Mouse (Mus musculus) left cerebral cortex, postnatal 25 days (tissue): Measurements from ENCODE around the gene Gm9844. TPM values are rescaled to one million over a fixed set of nuclear protein-coding genes. Genes with fewer than 3 reads are reported as not detected.

Source experiments
- DNase-seq, 2 experiments: peaks; one replicate each; pipeline ENCODE4 v3.0.0; 2022; ENCODE audit warnings: low spot score in 2 of 2, mixed read lengths in 1 of 2
- intact Hi-C: fragments of 180-260 bp; cut with DNase I; formaldehyde crosslinking; loops from one replicate; pipeline ENCODE4 v1.15.1; 2025
- total RNA-seq, 2 experiments: library from RNA; stranded (reverse); gene quantifications; 2 replicates each; pipeline ENCODE4 v1.2.3; 2021

The Gm9844 gene
- total RNA-seq, 2 experiments from 2014 or later: 1.7 to 2.1 TPM

DNA sequence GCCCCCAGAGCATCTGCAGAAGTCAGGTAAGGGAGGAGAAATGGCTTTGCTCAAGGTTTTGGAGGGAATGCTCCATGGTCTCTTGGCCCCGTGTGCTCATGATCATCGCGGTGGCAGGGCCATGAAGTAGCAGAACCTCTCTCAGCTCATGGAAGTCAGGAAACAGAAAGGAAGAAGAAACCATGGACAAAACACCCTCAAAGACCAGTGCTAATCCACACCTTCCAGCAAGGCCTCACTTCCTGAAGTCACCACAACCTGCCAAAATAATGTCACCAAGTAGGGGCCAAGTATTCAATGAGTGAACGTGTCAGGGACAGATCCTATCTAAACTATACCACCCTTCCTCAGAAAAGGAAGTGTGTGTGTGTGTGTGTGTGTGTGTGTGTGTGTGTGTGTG is 840 bp downstream of the Gm9844 start:
- no peak for DNase-seq
- intact Hi-C loops: no loop called here

DNA sequence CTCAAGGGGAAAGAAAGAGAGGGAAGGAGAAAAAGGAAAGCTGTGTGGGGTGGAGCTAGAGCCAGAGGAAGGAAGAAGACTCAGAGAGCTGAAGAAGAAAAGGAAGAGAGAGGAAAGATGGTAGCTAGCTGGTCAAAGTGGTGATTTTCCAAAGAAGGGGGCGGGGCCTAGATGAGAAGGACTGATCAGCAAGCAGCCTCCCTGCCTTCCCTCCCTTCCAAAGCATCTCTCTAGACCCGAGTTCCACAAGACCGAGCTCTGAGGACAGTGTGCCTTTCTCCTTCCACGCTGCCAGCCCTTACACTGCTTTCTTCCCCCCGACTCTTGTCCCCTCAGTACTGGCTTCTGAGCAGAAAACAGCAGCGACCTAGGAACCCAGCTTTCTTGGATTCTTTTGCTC is 2.1 kb downstream of the Gm9844 start:
- no peak for DNase-seq
- intact Hi-C loops: no loop called here

GRCm38 (mm10) chr7:24869080-24869479 is 7.1 kb downstream of the Gm9844 start:
- intact Hi-C loops: no loop called here

DNA sequence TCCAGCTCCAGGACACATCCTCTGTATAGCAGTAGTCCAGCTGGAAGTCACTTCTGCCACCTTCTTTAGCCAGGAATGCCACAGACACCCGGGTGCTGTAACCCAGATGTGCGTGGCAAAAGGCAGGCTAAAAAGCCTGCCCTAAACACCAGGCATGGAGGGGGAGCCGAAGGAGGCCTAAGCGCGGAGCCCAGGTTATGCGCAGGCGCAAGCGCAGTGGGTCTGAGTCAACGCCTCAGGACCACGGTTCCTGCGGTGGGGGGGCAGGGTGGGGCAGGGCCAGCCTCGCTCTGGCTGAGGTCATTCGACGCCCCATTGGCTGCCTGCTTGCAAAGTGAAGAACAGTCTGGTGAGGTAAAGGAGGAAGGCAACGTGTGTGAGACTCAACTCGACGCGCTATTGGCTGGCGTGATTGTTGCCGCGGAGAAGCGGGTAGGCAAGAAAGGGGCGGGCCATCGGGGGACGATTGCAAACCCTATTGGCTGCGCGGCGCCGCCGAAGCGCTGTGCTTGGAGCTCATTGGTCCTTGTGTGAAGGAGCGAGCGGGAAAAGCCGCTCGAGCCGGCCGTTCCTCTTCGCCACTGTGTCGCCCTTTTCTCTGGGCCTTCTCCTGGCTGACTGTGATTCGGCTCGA is 7.6 kb downstream of the Gm9844 start, which contains the start of the genes Lypd4 and Dmrtc2:
Gene Lypd4, minus strand, starts transcription at position 410 of the 634 bp plus-strand sequence.
Gene Dmrtc2, plus strand, starts transcription at position 526 of the 634 bp plus-strand sequence.
- intact Hi-C loops: no loop called here

More at GRCm38 (mm10) chr7:24869080-24869479, 7.1 kb downstream of the Gm9844 start:
- DNase-seq: no peak

GRCm38 (mm10) chr7:24877588-24877987 is 15.6 kb downstream of the Gm9844 start:
- intact Hi-C loops: no loop called here
- DNase-seq: no peak

More for the DNA sequence above, 7.6 kb downstream of the Gm9844 start, which contains the start of the genes Lypd4 and Dmrtc2:
- DNase-seq: no peak

DNA sequence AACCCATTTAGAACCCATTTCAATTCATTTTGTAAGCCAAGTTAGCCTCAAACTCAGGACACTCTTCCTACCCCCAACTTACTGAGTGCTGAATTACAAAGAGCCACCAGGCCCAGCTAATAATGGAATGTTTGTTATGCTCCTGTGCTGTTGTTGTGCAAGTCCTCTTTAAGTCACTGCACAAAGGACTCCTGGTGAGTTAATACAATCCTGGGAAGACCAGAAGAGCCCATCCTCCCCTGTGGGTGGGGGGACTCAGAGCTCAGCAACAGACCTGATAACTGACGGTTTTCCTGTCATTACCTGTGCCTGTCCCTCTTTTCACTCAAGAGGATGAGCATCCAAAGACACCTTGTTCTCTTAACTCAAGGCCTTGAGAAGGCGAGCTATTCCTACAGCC is 17.6 kb downstream of the Gm9844 start:
- no peak for DNase-seq
- intact Hi-C loops: no loop called here

GRCm38 (mm10) chr7:24882416-24883199 is 20.6 kb downstream of the Gm9844 start:
- DNase-seq: no peak
- intact Hi-C loops: loop anchor here (2.0 kb wide), 1 partner anchor 66 kb away; no protein-coding TSS in a partner anchor

DNA sequence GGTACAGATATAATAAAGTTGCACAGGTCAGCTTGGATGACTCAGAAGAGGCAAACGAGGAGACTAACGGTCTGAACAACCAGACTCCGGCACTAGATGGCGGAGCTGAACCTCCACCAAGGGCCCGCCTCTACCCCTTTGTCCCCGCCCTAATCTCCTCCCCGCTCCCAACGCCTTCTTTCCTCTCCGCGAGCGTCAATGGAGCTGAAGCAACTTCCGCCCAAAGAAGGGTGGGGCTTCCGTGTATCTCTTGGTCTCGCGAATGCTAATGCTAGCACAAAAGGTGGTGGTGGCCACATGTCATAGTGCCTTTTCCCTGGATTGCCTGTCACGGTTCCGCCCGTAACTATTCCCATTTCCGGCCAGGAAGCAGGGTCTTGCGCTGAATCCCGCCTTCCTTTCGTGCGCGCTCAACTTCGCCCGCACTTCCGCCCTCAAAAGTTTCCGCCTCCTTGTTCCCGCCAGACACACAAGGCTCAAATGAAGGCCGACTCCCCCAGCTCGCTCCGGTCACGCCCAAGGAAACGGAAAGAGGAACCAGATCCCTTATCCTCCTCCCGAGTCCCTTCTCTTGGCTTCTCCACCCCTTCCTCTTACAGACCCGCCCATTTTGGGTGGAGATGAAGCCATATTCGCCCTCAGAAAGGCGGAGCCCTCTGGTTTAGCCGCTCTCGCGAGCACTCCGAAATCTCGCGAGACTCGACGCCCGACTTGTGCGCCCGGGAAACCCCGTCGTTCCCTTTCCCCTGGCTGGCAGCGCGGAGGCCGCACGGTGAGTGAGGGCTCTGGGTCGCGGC is 22.1 kb downstream of the Gm9844 start, which contains the start of gene Rps19:
Gene Rps19, plus strand, starts transcription at position 476 of the 797 bp plus-strand sequence.
- intact Hi-C loops: loop anchor here (2.0 kb wide), 1 partner anchor 67 kb away; no protein-coding TSS in a partner anchor
- DNase-seq: peak; percentile 95 to 99

- DNase-seq: peak in 1 of 2 experiments; percentile 16
- intact Hi-C loops: no loop called here
These were observed 22.8 kb downstream of the Gm9844 start for GRCm38 (mm10) chr7:24884693-24885291.

- intact Hi-C loops: no loop called here
These were observed 23.7 kb downstream of the Gm9844 start for GRCm38 (mm10) chr7:24885468-24886307.

DNA sequence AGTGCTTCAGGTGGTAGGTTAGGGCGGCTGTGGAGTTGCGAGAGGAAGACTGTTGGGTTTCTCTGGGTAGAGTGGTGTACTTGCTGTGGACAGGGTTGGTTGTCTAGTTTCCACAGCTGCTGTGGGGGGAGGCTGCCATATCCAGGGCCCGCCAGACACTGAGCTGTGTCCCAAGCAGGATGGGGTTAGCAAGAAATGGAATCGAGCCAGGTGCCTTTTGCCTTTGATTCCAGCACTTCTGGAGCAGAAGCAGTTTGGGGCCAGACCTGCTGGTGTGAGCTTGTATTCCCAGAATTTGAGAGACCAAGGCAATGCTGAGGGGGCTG is 24.3 kb downstream of the Gm9844 start:
- intact Hi-C loops: no loop called here

More at GRCm38 (mm10) chr7:24885468-24886307, 23.7 kb downstream of the Gm9844 start:
- DNase-seq: no peak

DNA sequence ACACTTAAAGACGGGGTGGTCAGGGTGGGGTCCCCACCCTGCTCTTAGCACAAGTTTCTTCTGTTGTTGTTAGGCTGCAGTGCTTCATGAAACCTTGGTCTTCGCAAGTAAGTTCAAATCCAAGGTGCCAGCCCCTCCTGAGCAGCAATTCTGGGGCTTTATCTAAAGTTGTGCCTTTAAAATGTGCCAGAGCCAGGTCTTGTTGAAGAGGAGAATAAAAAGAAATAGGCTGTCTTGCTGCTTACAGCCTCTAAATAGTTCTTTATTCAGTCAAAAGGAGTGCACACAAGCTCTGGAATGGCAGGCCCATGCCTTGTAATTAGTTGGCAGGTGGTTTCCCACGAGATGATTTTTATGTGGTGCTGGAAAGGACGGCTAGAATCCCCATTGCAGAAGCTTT is 25.1 kb downstream of the Gm9844 start:
- intact Hi-C loops: no loop called here
- DNase-seq: no peak

More for the DNA sequence above, 24.3 kb downstream of the Gm9844 start:
- DNase-seq: no peak

GRCm38 (mm10) chr7:24889431-24890220 is 27.6 kb downstream of the Gm9844 start:
- intact Hi-C loops: loop anchor here (2.0 to 5.0 kb wide), 3 partner anchors 15 to 81 kb away; no protein-coding TSS in a partner anchor
- DNase-seq: no peak

DNA sequence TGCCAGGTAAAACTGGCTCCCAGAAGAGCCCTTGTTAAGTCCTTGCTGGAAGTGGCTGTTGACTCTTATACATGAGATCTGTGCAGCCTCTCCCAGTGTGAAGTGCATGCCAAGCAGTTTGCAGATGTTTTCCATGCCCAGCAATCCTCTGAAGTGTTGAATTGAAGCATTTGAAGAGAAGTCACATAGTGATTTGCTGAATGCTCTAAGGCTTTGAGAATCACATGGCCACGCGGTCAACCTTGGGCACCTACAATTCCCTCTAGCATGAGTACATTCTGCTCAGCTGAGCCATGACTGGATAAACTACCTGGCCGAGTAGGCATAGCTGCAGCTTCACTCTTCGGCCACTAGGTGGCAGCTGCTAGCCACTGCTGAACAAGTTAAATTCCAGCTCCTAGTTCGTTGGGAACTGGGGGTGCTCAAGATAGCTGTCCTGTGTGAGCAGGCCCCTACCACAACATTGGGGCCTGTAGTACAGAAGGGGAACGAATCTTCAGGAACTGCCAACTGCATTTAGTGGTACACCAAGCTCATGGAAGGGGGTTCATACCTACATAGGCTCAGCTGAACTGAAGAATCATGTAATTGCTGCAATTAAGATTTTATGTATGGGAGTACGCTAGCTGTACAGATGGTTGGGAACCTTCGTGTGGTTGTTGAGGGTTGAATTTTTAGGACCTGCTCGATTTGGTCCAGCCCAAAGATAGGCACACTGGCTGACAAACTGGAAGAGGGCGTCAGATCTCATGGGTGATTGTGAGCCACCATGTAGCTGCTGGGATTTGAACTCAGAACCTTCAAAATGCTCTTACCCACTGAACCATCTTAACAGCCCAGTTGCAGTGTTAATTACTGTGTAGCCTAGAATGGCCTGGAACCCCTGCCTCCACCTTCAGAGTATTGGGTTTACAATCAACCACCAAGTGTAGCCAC is 28.5 kb downstream of the Gm9844 start:
- intact Hi-C loops: loop anchor here (2.0 to 5.0 kb wide), 3 partner anchors 14 to 80 kb away; no protein-coding TSS in a partner anchor
- peak; percentile 70 to 80 for DNase-seq

- DNase-seq: no peak
- intact Hi-C loops: loop anchor here (2.0 to 5.0 kb wide), 3 partner anchors 13 to 79 kb away; no protein-coding TSS in a partner anchor
These were observed 29.5 kb downstream of the Gm9844 start for GRCm38 (mm10) chr7:24891241-24892124.
